Mouse (Mus musculus) left cerebral cortex, adult 2 months (tissue): Measurements from ENCODE around the gene Slc30a3. TPM values are rescaled to one million over a fixed set of nuclear protein-coding genes. Genes with fewer than 3 reads are reported as not detected.
"Not testable (repeated sequence)": the region's sequence is repeated elsewhere in the genome, so short reads cannot be mapped to it uniquely, and the experiment has no call there.

Experiments used
- DNase-seq, 2 experiments: peaks; one replicate each; pipeline ENCODE4 v3.0.0; 2021 to 2022; ENCODE audit warnings: low spot score in 2 of 2, mixed read lengths in 1 of 2; ENCODE audit errors: extremely low spot score in 1 of 2
- H3K27ac ChIP-seq: fragments of 200-600 bp; 2 replicates; pipeline ENCODE4 v1.8.1; 2022
- H3K4me3 ChIP-seq: fragments of 200-600 bp; 2 replicates; pipeline ENCODE4 v1.8.1; 2022
- CTCF ChIP-seq: fragments of 200-600 bp; IDR thresholded peaks from 2 replicates; pipeline ENCODE4 v1.8.1; 2022; ENCODE audit warnings: antibody characterized with exemption, mild to moderate bottlenecking, moderate library complexity
- intact Hi-C: fragments of 180-260 bp; cut with DNase I; formaldehyde crosslinking; loops from one replicate; pipeline ENCODE4 v1.15.1; 2025
- total RNA-seq, 2 experiments: library from RNA; stranded (reverse); gene quantifications; 2 replicates each; pipeline ENCODE4 v1.2.3; 2021

Slc30a3 gene
- total RNA-seq, 2 experiments from 2014 or later = 162 to 184 TPM

DNA sequence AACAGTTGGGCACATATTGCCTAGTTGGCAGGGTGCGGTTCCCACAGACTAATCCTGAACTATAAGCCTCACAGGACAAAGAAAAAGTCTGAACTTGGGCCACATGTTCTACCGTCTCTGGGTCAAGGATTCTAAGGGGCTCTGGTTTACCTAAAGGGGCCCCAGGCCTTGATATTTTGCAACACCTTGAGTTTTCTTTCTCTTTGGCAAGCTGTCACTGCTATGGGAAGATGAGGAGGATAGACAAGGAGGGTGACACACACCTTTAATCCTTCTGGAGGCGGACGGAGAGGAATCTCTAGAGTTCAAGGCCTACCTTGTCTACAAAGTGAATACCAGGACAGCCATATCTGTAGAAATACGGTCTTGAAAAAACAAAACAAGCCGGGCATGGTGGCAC, 61.6 kb downstream of the Slc30a3 start:
- no peak overlapping the region for H3K4me3 ChIP-seq
- no peak overlapping the region for H3K27ac ChIP-seq
- intact Hi-C loops = no loop called here
- no peak for DNase-seq
- no peak for TF ChIP-seq CTCF

DNA sequence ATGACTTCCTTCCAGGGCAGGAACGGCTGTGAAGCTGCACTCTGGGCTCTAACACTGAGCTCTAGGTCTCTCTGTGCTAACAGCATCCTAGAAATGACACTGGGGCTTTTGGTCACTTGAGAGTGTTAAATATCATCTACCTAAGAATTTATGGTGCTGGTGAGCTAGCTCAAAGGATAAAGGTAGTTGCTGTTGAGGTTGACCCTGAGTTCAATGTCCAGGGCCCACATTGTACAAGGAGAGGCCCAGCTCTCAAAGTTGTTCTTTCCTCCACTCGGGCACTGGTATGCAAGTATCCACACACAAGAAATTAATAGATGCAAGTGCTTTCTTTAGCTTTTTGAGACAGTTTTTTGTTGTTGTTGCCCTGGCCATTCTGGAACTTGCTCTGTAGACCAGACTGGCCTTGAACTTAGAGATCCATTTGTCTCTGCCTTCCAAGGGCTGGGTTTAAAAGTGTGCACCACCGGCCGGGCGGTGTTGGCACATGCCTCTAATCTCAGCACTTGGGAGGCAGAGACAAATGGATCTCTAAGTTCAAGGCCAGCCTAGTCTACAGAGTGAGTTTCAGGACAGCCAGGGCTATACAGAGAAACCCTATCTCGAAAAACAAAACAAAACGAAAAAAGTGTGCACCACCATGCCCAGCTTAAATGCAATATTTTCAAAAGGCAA, 69.7 kb downstream of the Slc30a3 start:
- Histone ChIP-seq H3K4me3 (no peak overlapping the region), H3K27ac (no peak overlapping the region)
- no peak for DNase-seq
- TF ChIP-seq CTCF = no peak
- intact Hi-C loops = no loop called here

DNA sequence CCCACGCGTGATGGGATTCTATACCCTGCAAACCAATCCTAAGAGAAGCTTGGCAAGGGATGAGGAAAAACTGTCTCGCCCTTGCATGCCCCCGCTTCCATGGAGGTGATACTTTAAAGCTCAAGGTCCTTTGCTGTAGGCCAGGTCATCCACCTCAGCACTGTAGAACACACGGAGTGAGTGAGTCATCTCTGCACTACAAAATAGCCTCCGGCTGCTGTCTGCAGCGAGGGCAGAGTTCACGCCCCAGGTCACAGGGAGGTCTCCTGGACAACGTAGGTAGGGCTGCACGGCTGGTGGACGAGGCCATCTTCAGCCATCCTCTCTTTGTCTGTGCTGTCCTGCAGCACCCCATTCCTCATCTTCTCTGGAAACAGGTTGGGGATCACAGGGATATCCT, 71.5 kb downstream of the Slc30a3 start:
- DNase-seq, intact Hi-C loops, H3K27ac ChIP-seq, H3K4me3 ChIP-seq: not testable (repeated sequence)

Other genes starting within 250 kb of the Slc30a3 start
- gene Tmem214, start 240.2 kb downstream of the Slc30a3 start, total RNA-seq = 10 to 100 TPM; 64.2 to 71.0 TPM
- gene Agbl5, start 219.5 kb downstream of the Slc30a3 start, total RNA-seq = 10 to 100 TPM; 17.2 to 17.8 TPM
- 100 to 1,000 TPM in 1 of 2 experiments, 10 to 100 TPM in 1; 91.9 to 106 TPM for gene Ost4, start 200.4 kb downstream of the Slc30a3 start, total RNA-seq
- 1 to 10 TPM; 3.0 to 3.3 TPM for gene Emilin1, start 194.8 kb downstream of the Slc30a3 start, total RNA-seq
- gene Khk, start 186.8 kb downstream of the Slc30a3 start, total RNA-seq = 10 to 100 TPM; 15.3 to 19.3 TPM
- 10 to 100 TPM; 24.2 to 26.0 TPM for gene Cgref1, start 162.6 kb downstream of the Slc30a3 start, total RNA-seq
- 100 to 1,000 TPM; 129 to 134 TPM for gene Preb, start 147.9 kb downstream of the Slc30a3 start, total RNA-seq
- under 1 TPM; 0.12 to 0.23 TPM for gene Tcf23, start 139.6 kb downstream of the Slc30a3 start, total RNA-seq
- gene Atraid, start 59.9 kb downstream of the Slc30a3 start, total RNA-seq = 10 to 100 TPM; 67.1 to 68.9 TPM
- 10 to 100 TPM; 16.7 to 19.3 TPM for gene Slc5a6, start 59.3 kb downstream of the Slc30a3 start, total RNA-seq
- 10 to 100 TPM; 23.4 to 27.6 TPM for gene Cad, start 53.5 kb downstream of the Slc30a3 start, total RNA-seq
- not detected for gene Dnajc5g, start 2.0 kb downstream of the Slc30a3 start, total RNA-seq
- gene Trim54, start 8.5 kb upstream of the Slc30a3 start, total RNA-seq = 1 to 10 TPM; 2.0 to 2.2 TPM
- gene Ucn, start 30.6 kb upstream of the Slc30a3 start, total RNA-seq = 1 to 10 TPM; 1.3 to 1.8 TPM
- gene Mpv17, start 46.0 kb upstream of the Slc30a3 start, total RNA-seq = 10 to 100 TPM; 47.8 to 49.2 TPM
- 1 to 10 TPM; 3.0 to 3.2 TPM for gene Gm29609, start 71.7 kb upstream of the Slc30a3 start, total RNA-seq
- gene Gtf3c2, start 71.9 kb upstream of the Slc30a3 start, total RNA-seq = 10 to 100 TPM; 56.8 to 61.1 TPM
- 10 to 100 TPM; 75.1 to 76.6 TPM for gene Snx17, start 85.0 kb upstream of the Slc30a3 start, total RNA-seq
- gene Eif2b4, start 85.2 kb upstream of the Slc30a3 start, total RNA-seq = 10 to 100 TPM; 39.7 to 43.7 TPM
- gene Zfp513, start 94.1 kb upstream of the Slc30a3 start, total RNA-seq = 10 to 100 TPM; 28.0 to 31.4 TPM
- 10 to 100 TPM; 72.6 to 78.5 TPM for gene Ppm1g, start 112.5 kb upstream of the Slc30a3 start, total RNA-seq
- gene Nrbp1, start 132.6 kb upstream of the Slc30a3 start, total RNA-seq = 10 to 100 TPM; 82.3 to 86.0 TPM
- gene Gm9970, start 133.0 kb upstream of the Slc30a3 start, total RNA-seq = not detected
- 1 to 10 TPM; 3.2 to 3.6 TPM for gene Krtcap3, start 143.5 kb upstream of the Slc30a3 start, total RNA-seq
- 100 to 1,000 TPM; 106 to 107 TPM for gene Ift172, start 182.9 kb upstream of the Slc30a3 start, total RNA-seq
- 100 to 1,000 TPM; 147 to 157 TPM for gene Fndc4, start 187.8 kb upstream of the Slc30a3 start, total RNA-seq
- gene Gckr, start 189.2 kb upstream of the Slc30a3 start, total RNA-seq = not detected